Comparison of ENCODE assay signal across 24 mouse cellular contexts in the genomic region with DNA sequence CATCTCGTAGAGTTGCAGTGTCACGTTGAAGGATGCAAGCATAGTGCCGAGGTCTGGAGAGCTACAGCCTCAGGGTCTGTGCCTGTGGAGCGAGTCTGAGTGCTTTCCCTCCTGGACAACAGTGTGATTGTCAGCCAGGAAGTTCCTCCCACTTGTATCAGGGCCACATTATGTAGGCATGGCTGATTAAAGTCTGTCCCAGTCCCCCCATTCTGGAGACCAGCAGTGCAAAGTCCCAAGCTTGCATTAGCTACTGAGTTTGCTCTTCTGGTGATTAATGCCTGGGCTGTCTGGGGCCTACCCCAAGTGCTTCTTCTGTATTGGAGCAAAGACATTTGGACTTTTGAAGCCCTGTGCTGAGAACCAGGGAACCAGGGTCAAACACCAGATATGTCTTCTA. TPM values are rescaled to one million over a fixed set of nuclear protein-coding genes. Genes with fewer than 3 reads are reported as not detected.
DNase-seq lines count a peak whose midpoint lies in the region; ATAC-seq and TF ChIP-seq lines count a peak whose summit lies in the region.
"Had no signal": no experiment of that assay in that cellular context is flagged by ENCODE, and none has a peak within 500 bp of the region (broad histone marks: within the 10 kb centered on the region; RNA-seq: fewer than 3 reads in every experiment).

No protein-coding gene starts in this region.

- intact Hi-C loops in gastrocnemius, postnatal 14 days (cut with DNase I; ENCODE audit: low total_unique reads): no loop called here

- H3K9ac ChIP-seq in liver, embryonic 12.5 days: no peak overlapping the region
- H3K9ac ChIP-seq in liver, embryonic 11.5 days (ENCODE audit: low read depth, low read length): no peak overlapping the region
- no peak overlapping the region for H3K9ac ChIP-seq in intestine, embryonic 15.5 days
- no peak overlapping the region for H3K9ac ChIP-seq in intestine, embryonic 16.5 days (ENCODE audit: low read depth, low read length)
- H3K9ac ChIP-seq in stomach, postnatal 0 days (ENCODE audit: low read length): no peak overlapping the region
- H3K9ac ChIP-seq: embryonic facial prominence, embryonic 15.5 days; heart, embryonic 13.5 days; hindbrain, embryonic 12.5 days had no signal

- peaks cover 8% of the 10 kb centered on the region for H3K4me1 ChIP-seq in liver, embryonic 12.5 days
- peaks cover 2% of the 10 kb centered on the region for H3K4me1 ChIP-seq in liver, embryonic 11.5 days (replicated peaks; ENCODE audit: control insufficient read depth, insufficient read depth, low read length)
- H3K4me1 ChIP-seq in intestine, embryonic 15.5 days (replicated peaks): peaks cover 15% of the 10 kb centered on the region; the same call in 1 of the 2 replicates
- peaks cover 14% of the 10 kb centered on the region for H3K4me1 ChIP-seq in intestine, embryonic 16.5 days (ENCODE audit: control insufficient read depth, insufficient read depth, low read length)
- H3K4me1 ChIP-seq in stomach, postnatal 0 days (replicated peaks; ENCODE audit: control insufficient read depth, insufficient read depth): no peaks in the 10 kb centered on the region; the same call in 1 of the 2 replicates

- H3K4me2 ChIP-seq in liver, embryonic 12.5 days: no peak overlapping the region
- no peak overlapping the region for H3K4me2 ChIP-seq in liver, embryonic 11.5 days
- H3K4me2 ChIP-seq in intestine, embryonic 15.5 days (replicated peaks): 0 out of 2 replicates have a peak overlapping the region, but pooled peaks have one; percentile 9
- H3K4me2 ChIP-seq in intestine, embryonic 16.5 days (ENCODE audit: low read depth, low read length): no peak overlapping the region
- H3K4me2 ChIP-seq in stomach, postnatal 0 days (replicated peaks; ENCODE audit: low read depth): no peak overlapping the region
- H3K4me2 ChIP-seq: embryonic facial prominence, embryonic 15.5 days; heart, embryonic 13.5 days; hindbrain, embryonic 12.5 days had no signal

- no peak for TF ChIP-seq CTCF in stomach, postnatal 0 days (IDR thresholded peaks at IDR 0.05; ENCODE audit: low read depth)

- peak; percentile 37 for ATAC-seq in liver, embryonic 12.5 days
- ATAC-seq in liver, embryonic 11.5 days (replicated peaks; ENCODE audit: low FRiP score): no peak
- ATAC-seq in intestine, embryonic 15.5 days: peak; percentile 86
- ATAC-seq in intestine, embryonic 16.5 days: peak; percentile 86
- ATAC-seq in stomach, postnatal 0 days (ENCODE audit: low FRiP score, low TSS enrichment): no peak
- ATAC-seq: forebrain, embryonic 14.5 days had no signal

- no peaks in the 10 kb centered on the region for H3K27me3 ChIP-seq in liver, embryonic 12.5 days (replicated peaks)
- no peaks in the 10 kb centered on the region for H3K27me3 ChIP-seq in liver, embryonic 11.5 days (replicated peaks; ENCODE audit: control insufficient read depth, insufficient read depth, low read length)
- no peaks in the 10 kb centered on the region for H3K27me3 ChIP-seq in intestine, embryonic 15.5 days (replicated peaks)
- no peaks in the 10 kb centered on the region for H3K27me3 ChIP-seq in intestine, embryonic 16.5 days (replicated peaks; ENCODE audit: control insufficient read depth, insufficient read depth, low read length)
- no peaks in the 10 kb centered on the region for H3K27me3 ChIP-seq in stomach, postnatal 0 days (ENCODE audit: control insufficient read depth, insufficient read depth, low read length)
- H3K27me3 ChIP-seq: embryonic facial prominence, embryonic 15.5 days; heart, embryonic 13.5 days; hindbrain, embryonic 12.5 days had no signal

- no peak for TF ChIP-seq EP300 in stomach, postnatal 0 days (optimal IDR thresholded peaks at IDR 0.05)

- no peak overlapping the region for H3K27ac ChIP-seq in liver, embryonic 12.5 days
- no peak overlapping the region for H3K27ac ChIP-seq in liver, embryonic 11.5 days (ENCODE audit: low read depth, low read length)
- peak overlapping the region; percentile 64; the same call in 1 of the 2 replicates for H3K27ac ChIP-seq in intestine, embryonic 15.5 days
- no peak overlapping the region; the same call in 1 of the 2 replicates for H3K27ac ChIP-seq in intestine, embryonic 16.5 days (ENCODE audit: low read length)
- no peak overlapping the region for H3K27ac ChIP-seq in stomach, postnatal 0 days (replicated peaks)
- H3K27ac ChIP-seq: embryonic facial prominence, embryonic 15.5 days; forebrain, embryonic 10.5 days; gastrocnemius, adult 2 months; heart, embryonic 13.5 days; hindbrain, embryonic 12.5 days had no signal

- no peak overlapping the region for H3K4me3 ChIP-seq in liver, embryonic 12.5 days
- H3K4me3 ChIP-seq in liver, embryonic 11.5 days (ENCODE audit: low read depth, low read length): no peak overlapping the region
- H3K4me3 ChIP-seq in intestine, embryonic 15.5 days (replicated peaks): no peak overlapping the region
- no peak overlapping the region for H3K4me3 ChIP-seq in intestine, embryonic 16.5 days (ENCODE audit: low read length)
- no peak overlapping the region for H3K4me3 ChIP-seq in stomach, postnatal 0 days (ENCODE audit: low read depth, low read length)
- H3K4me3 ChIP-seq: embryonic facial prominence, embryonic 15.5 days; erythroblast, embryonic 14.5 days; forebrain, embryonic 10.5 days; gastrocnemius, adult 2 months; heart, embryonic 13.5 days; hindbrain, embryonic 12.5 days had no signal

- H3K9me3 ChIP-seq in liver, embryonic 12.5 days (replicated peaks): no peaks in the 10 kb centered on the region
- no peaks in the 10 kb centered on the region for H3K9me3 ChIP-seq in liver, embryonic 11.5 days (ENCODE audit: control insufficient read depth, low read length)
- H3K9me3 ChIP-seq in intestine, embryonic 15.5 days: no peaks in the 10 kb centered on the region
- H3K9me3 ChIP-seq in intestine, embryonic 16.5 days (ENCODE audit: control insufficient read depth, low read length): no peaks in the 10 kb centered on the region
- H3K9me3 ChIP-seq in stomach, postnatal 0 days (ENCODE audit: control insufficient read depth, low read length): no peaks in the 10 kb centered on the region
- H3K9me3 ChIP-seq: embryonic facial prominence, embryonic 15.5 days; forebrain, embryonic 10.5 days; heart, embryonic 13.5 days; hindbrain, embryonic 12.5 days had no signal

- H3K36me3 ChIP-seq in liver, embryonic 12.5 days: no peaks in the 10 kb centered on the region
- no peaks in the 10 kb centered on the region for H3K36me3 ChIP-seq in liver, embryonic 11.5 days (ENCODE audit: control insufficient read depth, insufficient read depth, low read length)
- H3K36me3 ChIP-seq in intestine, embryonic 15.5 days: peaks cover 1% of the 10 kb centered on the region; the same call in 1 of the 2 replicates
- H3K36me3 ChIP-seq in intestine, embryonic 16.5 days (ENCODE audit: control insufficient read depth, insufficient read depth, low read length): no peaks in the 10 kb centered on the region
- no peaks in the 10 kb centered on the region; the same call in 1 of the 2 replicates for H3K36me3 ChIP-seq in stomach, postnatal 0 days (ENCODE audit: control insufficient read depth, insufficient read depth, low read length)
- H3K36me3 ChIP-seq: embryonic facial prominence, embryonic 15.5 days; heart, embryonic 13.5 days; hindbrain, embryonic 12.5 days had no signal

- WGBS in liver, embryonic 12.5 days (ENCODE audit: insufficient replicate concordance): 62% methylated on average over 4 of the region's 4 CpGs
- WGBS in liver, embryonic 11.5 days: 66% methylated on average over 4 of the region's 4 CpGs
- 64% methylated on average over 4 of the region's 4 CpGs for WGBS in intestine, embryonic 15.5 days
- 51% methylated on average over 4 of the region's 4 CpGs for WGBS in intestine, embryonic 16.5 days
- WGBS in stomach, postnatal 0 days: 78% methylated on average over 4 of the region's 4 CpGs

- no peak for DNase-seq in liver, embryonic 11.5 days (ENCODE audit: low spot score)
- peak; percentile 29 for DNase-seq in stomach, postnatal 0 days (ENCODE audit: low spot score)
- no peak for DNase-seq in gastrocnemius, postnatal 14 days
- DNase-seq: adrenal gland, adult 2 months; adrenal gland, postnatal 25 days; cerebellum, postnatal 14 days; embryo, embryonic 11 days; gastrocnemius, adult 2 months; gastrocnemius, postnatal 36 days; heart, adult 11 months; heart, postnatal 36 days had no signal

RNA-seq across cellular contexts. Expression of a gene that starts 12.4 kb away (rescaled TPM):
- 3.8 and 4.0 TPM in 2 replicates for polyA plus RNA-seq in liver, embryonic 12.5 days (2016; fragmentation: Nextera tagmentation; extraction: Ambion mirVana)
- polyA plus RNA-seq in liver, embryonic 11.5 days (2014; fragmentation: Nextera tagmentation; extraction: Ambion mirVana): 5.9 and 6.4 TPM in 2 replicates
- 35.7 and 36.9 TPM in 2 replicates for polyA plus RNA-seq in intestine, embryonic 15.5 days (2015; fragmentation: Nextera tagmentation; extraction: Ambion mirVana)
- 39.2 and 40.2 TPM in 2 replicates for polyA plus RNA-seq in intestine, embryonic 16.5 days (2015; fragmentation: Nextera tagmentation; extraction: Ambion mirVana)
- 18.2 and 19.1 TPM in 2 replicates for polyA plus RNA-seq in stomach, postnatal 0 days (2015; fragmentation: Nextera tagmentation; extraction: Ambion mirVana)
- total RNA-seq in gastrocnemius, postnatal 14 days (2021): 1 to 10 TPM; 4.6 to 5.4 TPM

RNA-seq across cellular contexts. Expression of a gene that starts 27.8 kb away (rescaled TPM):
- polyA plus RNA-seq in liver, embryonic 12.5 days (2016; fragmentation: Nextera tagmentation; extraction: Ambion mirVana): 1.3 and 1.5 TPM in 2 replicates
- 3.3 and 3.8 TPM in 2 replicates for polyA plus RNA-seq in liver, embryonic 11.5 days (2014; fragmentation: Nextera tagmentation; extraction: Ambion mirVana)
- 2.9 and 3.4 TPM in 2 replicates for polyA plus RNA-seq in intestine, embryonic 15.5 days (2015; fragmentation: Nextera tagmentation; extraction: Ambion mirVana)
- 2.1 and 2.3 TPM in 2 replicates for polyA plus RNA-seq in intestine, embryonic 16.5 days (2015; fragmentation: Nextera tagmentation; extraction: Ambion mirVana)
- polyA plus RNA-seq in stomach, postnatal 0 days (2015; fragmentation: Nextera tagmentation; extraction: Ambion mirVana): 1.6 and 2.0 TPM in 2 replicates
- 10 to 100 TPM in 1 of 2 experiments, 1 to 10 TPM in 1; 9.3 to 13.3 TPM for total RNA-seq in gastrocnemius, postnatal 14 days (2021)

RNA-seq across cellular contexts. Expression of a gene that starts 38.8 kb away (rescaled TPM):
- 20.9 and 22.8 TPM in 2 replicates for polyA plus RNA-seq in liver, embryonic 12.5 days (2016; fragmentation: Nextera tagmentation; extraction: Ambion mirVana)
- 18.1 and 18.7 TPM in 2 replicates for polyA plus RNA-seq in liver, embryonic 11.5 days (2014; fragmentation: Nextera tagmentation; extraction: Ambion mirVana)
- 32.7 and 33.3 TPM in 2 replicates for polyA plus RNA-seq in intestine, embryonic 15.5 days (2015; fragmentation: Nextera tagmentation; extraction: Ambion mirVana)
- 29.8 and 32.1 TPM in 2 replicates for polyA plus RNA-seq in intestine, embryonic 16.5 days (2015; fragmentation: Nextera tagmentation; extraction: Ambion mirVana)
- polyA plus RNA-seq in stomach, postnatal 0 days (2015; fragmentation: Nextera tagmentation; extraction: Ambion mirVana): 15.7 and 16.5 TPM in 2 replicates
- 10 to 100 TPM; 15.7 to 17.2 TPM for total RNA-seq in gastrocnemius, postnatal 14 days (2021)

RNA-seq across cellular contexts. Expression of a gene that starts 52.9 kb away (rescaled TPM):
- 4.0 and 6.9 TPM in 2 replicates for polyA plus RNA-seq in liver, embryonic 12.5 days (2016; fragmentation: Nextera tagmentation; extraction: Ambion mirVana)
- 11.0 and 13.4 TPM in 2 replicates for polyA plus RNA-seq in liver, embryonic 11.5 days (2014; fragmentation: Nextera tagmentation; extraction: Ambion mirVana)
- 12.7 and 14.7 TPM in 2 replicates for polyA plus RNA-seq in intestine, embryonic 15.5 days (2015; fragmentation: Nextera tagmentation; extraction: Ambion mirVana)
- polyA plus RNA-seq in intestine, embryonic 16.5 days (2015; fragmentation: Nextera tagmentation; extraction: Ambion mirVana): 12.7 and 14.6 TPM in 2 replicates
- 6.1 and 8.5 TPM in 2 replicates for polyA plus RNA-seq in stomach, postnatal 0 days (2015; fragmentation: Nextera tagmentation; extraction: Ambion mirVana)
- 1,000 to 10,000 TPM; 1,005 to 1,120 TPM for total RNA-seq in gastrocnemius, postnatal 14 days (2021)

RNA-seq across cellular contexts. Expression of a gene that starts 55.4 kb away (rescaled TPM):
- polyA plus RNA-seq in liver, embryonic 12.5 days (2016; fragmentation: Nextera tagmentation; extraction: Ambion mirVana): 0.15 and 0.29 TPM in 2 replicates
- not detected in 2 replicates for polyA plus RNA-seq in liver, embryonic 11.5 days (2014; fragmentation: Nextera tagmentation; extraction: Ambion mirVana)
- 0.20 TPM in 1 of 2 replicates, not detected in the other for polyA plus RNA-seq in intestine, embryonic 15.5 days (2015; fragmentation: Nextera tagmentation; extraction: Ambion mirVana)
- polyA plus RNA-seq in intestine, embryonic 16.5 days (2015; fragmentation: Nextera tagmentation; extraction: Ambion mirVana): 0.37 TPM in 1 of 2 replicates, not detected in the other
- 0.28 and 0.33 TPM in 2 replicates for polyA plus RNA-seq in stomach, postnatal 0 days (2015; fragmentation: Nextera tagmentation; extraction: Ambion mirVana)
- total RNA-seq in gastrocnemius, postnatal 14 days (2021): 100 to 1,000 TPM; 440 to 562 TPM
- total RNA-seq: adrenal gland, adult 2 months; adrenal gland, postnatal 25 days; common myeloid progenitor, adult 5-6 weeks; ES-E14 had no signal
- polyA plus RNA-seq: adrenal gland, adult 2 months; embryonic facial prominence, embryonic 11.5 days; erythroblast, embryonic 14.5 days; forebrain, embryonic 10.5 days; forebrain, embryonic 14.5 days; heart, embryonic 13.5 days; heart, postnatal 0 days; hindbrain, embryonic 12.5 days had no signal

Comparison
In these comparisons a context has a peak if more than half of its experiments do, and no peak if none do; other contexts are left out.
1. ATAC-seq: peak in liver, embryonic 12.5 days (single experiment), intestine, embryonic 15.5 days (single experiment) and intestine, embryonic 16.5 days (single experiment); none in liver, embryonic 11.5 days (single experiment) and stomach, postnatal 0 days (single experiment).